Mouse (Mus musculus): ENCODE measurements around the gene Mcemp1.

Gene Mcemp1

GRCm38 (mm10) chr8:3671980-3672491, 6.5 kb downstream of the Mcemp1 start, which contains the start of gene Fcor:
TSS of gene Fcor (minus strand) at chr8:3672362.
- DNase-seq (ENCODE audit: extremely low spot score, low spot score): peak; percentile 84

- DNase-seq (ENCODE audit: extremely low spot score, low spot score): no peak
Measured at GRCm38 (mm10) chr8:3674671-3675070, 9.1 kb downstream of the Mcemp1 start.

- peak; percentile 94 for DNase-seq (ENCODE audit: extremely low spot score, low spot score)
Measured at GRCm38 (mm10) chr8:3676131-3676992, 10.8 kb downstream of the Mcemp1 start, which contains the start of gene Trappc5. TSS of gene Trappc5 (plus strand) at chr8:3676299.

GRCm38 (mm10) chr8:3676993-3677579, 11.5 kb downstream of the Mcemp1 start:
- peak; percentile 29 for DNase-seq (ENCODE audit: extremely low spot score, low spot score)

- DNase-seq (ENCODE audit: extremely low spot score, low spot score): no peak
Measured at GRCm38 (mm10) chr8:3678831-3679230, 13.3 kb downstream of the Mcemp1 start.

GRCm38 (mm10) chr8:3679236-3679635, 13.7 kb downstream of the Mcemp1 start:
- no peak for DNase-seq (ENCODE audit: extremely low spot score, low spot score)

GRCm38 (mm10) chr8:3679656-3680055, 14.1 kb downstream of the Mcemp1 start:
- DNase-seq (ENCODE audit: extremely low spot score, low spot score): no peak

GRCm38 (mm10) chr8:3682435-3682834, 16.9 kb downstream of the Mcemp1 start:
- no peak for DNase-seq (ENCODE audit: extremely low spot score, low spot score)

- no peak for DNase-seq (ENCODE audit: extremely low spot score, low spot score)
Measured at GRCm38 (mm10) chr8:3683408-3684176, 18.0 kb downstream of the Mcemp1 start.

GRCm38 (mm10) chr8:3684530-3684929, 19.0 kb downstream of the Mcemp1 start:
- no peak for DNase-seq (ENCODE audit: extremely low spot score, low spot score)

- DNase-seq (ENCODE audit: extremely low spot score, low spot score): no peak
Measured at GRCm38 (mm10) chr8:3685422-3685821, 19.9 kb downstream of the Mcemp1 start.

- DNase-seq (ENCODE audit: extremely low spot score, low spot score): no peak
Measured at GRCm38 (mm10) chr8:3687537-3687936, 22.0 kb downstream of the Mcemp1 start.

- DNase-seq (ENCODE audit: extremely low spot score, low spot score): no peak
Measured at GRCm38 (mm10) chr8:3690774-3691173, 25.2 kb downstream of the Mcemp1 start.

GRCm38 (mm10) chr8:3694121-3694520, 28.6 kb downstream of the Mcemp1 start, which contains the start of gene Fcer2a:
TSS of gene Fcer2a (minus strand) at chr8:3694175.
- DNase-seq (ENCODE audit: extremely low spot score, low spot score): no peak

- DNase-seq (ENCODE audit: extremely low spot score, low spot score): no peak
Measured at GRCm38 (mm10) chr8:3701491-3701890, 35.9 kb downstream of the Mcemp1 start.

GRCm38 (mm10) chr8:3705711-3706110, 40.2 kb downstream of the Mcemp1 start:
- no peak for DNase-seq (ENCODE audit: extremely low spot score, low spot score)

GRCm38 (mm10) chr8:3707611-3708010, 42.1 kb downstream of the Mcemp1 start:
- no peak for DNase-seq (ENCODE audit: extremely low spot score, low spot score)

GRCm38 (mm10) chr8:3710312-3710711, 44.8 kb downstream of the Mcemp1 start:
- no peak for DNase-seq (ENCODE audit: extremely low spot score, low spot score)

GRCm38 (mm10) chr8:3711646-3712045, 46.1 kb downstream of the Mcemp1 start:
- DNase-seq (ENCODE audit: extremely low spot score, low spot score): no peak

GRCm38 (mm10) chr8:3717321-3717954, 51.9 kb downstream of the Mcemp1 start:
- no peak for DNase-seq (ENCODE audit: extremely low spot score, low spot score)

GRCm38 (mm10) chr8:3718559-3718958, 53.0 kb downstream of the Mcemp1 start:
- DNase-seq (ENCODE audit: extremely low spot score, low spot score): peak; percentile 66

Measured in neural tube, embryonic 10.5 days (tissue).